Mouse (Mus musculus) kidney, embryonic 15.5 days (tissue): ENCODE measurements at regions not wholly inside any gene's neighbourhood (a gene's known extent, or its start where the extent isn't known, plus 50 kb on each side); places are given as distances from the start of the nearest gene placed in this dataset.

Experiments used
- ATAC-seq: fragments of 200-750 bp; cut with Nextera tagmentation; replicated peaks from 2 replicates; pipeline ENCODE4 v1.8.0; 2017; ENCODE audit warnings: moderate TSS enrichment; ENCODE audit not compliant: low FRiP score
- H3K27ac ChIP-seq: fragments of 300-500 bp; sonication (generic); 2 replicates; pipeline ENCODE4 v1.5.1; 2015; ENCODE audit warnings: mild to moderate bottlenecking, inconsistent platforms
- H3K27me3 ChIP-seq: fragments of 300-500 bp; sonication (generic); 2 replicates; pipeline ENCODE4 v1.6.1; 2015; ENCODE audit warnings: inconsistent platforms
- H3K36me3 ChIP-seq: fragments of 300-500 bp; sonication (generic); 2 replicates; pipeline ENCODE4 v1.6.1; 2015; ENCODE audit warnings: inconsistent platforms
- H3K4me1 ChIP-seq: fragments of 300-500 bp; sonication (generic); 2 replicates; pipeline ENCODE4 v1.6.1; 2015; ENCODE audit warnings: inconsistent platforms
- H3K4me2 ChIP-seq: fragments of 300-500 bp; sonication (generic); 2 replicates; pipeline ENCODE4 v1.6.1; 2015; ENCODE audit warnings: moderate library complexity, mild to moderate bottlenecking, inconsistent platforms
- H3K4me3 ChIP-seq: fragments of 300-500 bp; sonication (generic); replicated peaks from 2 replicates; pipeline ENCODE4 v1.5.1; 2015; ENCODE audit warnings: mild to moderate bottlenecking, inconsistent platforms
- H3K9ac ChIP-seq: fragments of 300-500 bp; sonication (generic); 2 replicates; pipeline ENCODE4 v1.6.1; 2015; ENCODE audit warnings: mild to moderate bottlenecking, inconsistent platforms
- H3K9me3 ChIP-seq: fragments of 300-500 bp; sonication (generic); replicated peaks from 2 replicates; pipeline ENCODE4 v1.6.1; 2016; ENCODE audit warnings: inconsistent platforms
- WGBS: fragments of 180-500 bp; shearing (Covaris S2); methylation state at CpG from one replicate; pipeline ENCODE4 v1.1.7; 2015; ENCODE audit warnings: mixed read lengths; 5-methylcytosine and 5-hydroxymethylcytosine counted together

GRCm38 (mm10) chr6:117255399-117256098 is 87.2 kb downstream of the Cxcl12 start:
- H3K36me3 ChIP-seq = no peaks in the 10 kb centered on the region
- H3K9ac ChIP-seq = no peak overlapping the region
- H3K27me3 ChIP-seq = 0 out of 2 replicates have a peak, but pooled peaks cover 3% of the 10 kb centered on the region
- no peak overlapping the region for H3K4me3 ChIP-seq
- H3K27ac ChIP-seq = no peak overlapping the region
- ATAC-seq = no peak
- H3K9me3 ChIP-seq = no peaks in the 10 kb centered on the region
- H3K4me1 ChIP-seq = peaks cover 17% of the 10 kb centered on the region
- H3K4me2 ChIP-seq = no peak overlapping the region
- WGBS = 52% methylated on average over 3 of the region's 3 CpGs

GRCm38 (mm10) chr6:117256099-117256471 is 87.8 kb downstream of the Cxcl12 start:
- no peak overlapping the region for H3K9ac ChIP-seq
- no peak overlapping the region for H3K4me2 ChIP-seq
- no peak overlapping the region for H3K27ac ChIP-seq
- H3K9me3 ChIP-seq = no peaks in the 10 kb centered on the region
- peaks cover 16% of the 10 kb centered on the region; the same call in 1 of the 2 replicates for H3K4me1 ChIP-seq
- H3K4me3 ChIP-seq = no peak overlapping the region
- 0 out of 2 replicates have a peak, but pooled peaks cover 3% of the 10 kb centered on the region for H3K27me3 ChIP-seq
- no peaks in the 10 kb centered on the region for H3K36me3 ChIP-seq
- no peak for ATAC-seq
- WGBS = 93% methylated on average over 2 of the region's 2 CpGs

DNA sequence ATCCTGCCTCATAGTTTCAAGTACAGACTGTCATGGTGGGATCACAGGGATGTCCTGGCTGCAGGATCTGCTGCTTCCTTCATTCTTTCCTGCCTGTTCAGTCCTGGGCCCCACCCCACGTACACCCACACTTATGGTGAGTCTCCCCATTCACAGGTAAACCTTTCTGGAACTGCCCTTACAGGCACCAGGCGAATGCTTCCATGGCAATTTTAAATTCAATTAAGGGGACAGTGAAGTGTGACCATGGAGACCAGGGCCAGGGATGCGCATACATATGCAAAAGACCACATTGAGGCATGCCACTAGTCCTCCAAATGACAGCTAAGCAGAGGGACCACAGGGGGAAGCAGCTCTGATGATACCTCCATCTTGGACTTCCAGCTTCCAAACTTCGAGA is 89.3 kb downstream of the Cxcl12 start:
- Histone ChIP-seq H3K4me1 (peaks cover 11% of the 10 kb centered on the region; the same call in 1 of the 2 replicates), H3K4me2 (no peak overlapping the region), H3K36me3 (no peaks in the 10 kb centered on the region), H3K27me3 (no peaks in the 10 kb centered on the region), H3K4me3 (no peak overlapping the region), H3K9me3 (no peaks in the 10 kb centered on the region), H3K9ac (no peak overlapping the region), H3K27ac (no peak overlapping the region)
- 80% methylated on average over 4 of the region's 4 CpGs for WGBS
- ATAC-seq = no peak

- H3K4me2 ChIP-seq = no peak overlapping the region
- no peak for ATAC-seq
- H3K36me3 ChIP-seq = no peaks in the 10 kb centered on the region
- no peaks in the 10 kb centered on the region for H3K9me3 ChIP-seq
- no peak overlapping the region for H3K9ac ChIP-seq
- peaks cover 19% of the 10 kb centered on the region for H3K4me1 ChIP-seq
- WGBS = 86% methylated on average over 1 of the region's 1 CpGs
- no peak overlapping the region for H3K27ac ChIP-seq
- H3K4me3 ChIP-seq = no peak overlapping the region
- no peaks in the 10 kb centered on the region for H3K27me3 ChIP-seq
Observed at GRCm38 (mm10) chr6:117267906-117268305, 99.6 kb downstream of the Cxcl12 start.

DNA sequence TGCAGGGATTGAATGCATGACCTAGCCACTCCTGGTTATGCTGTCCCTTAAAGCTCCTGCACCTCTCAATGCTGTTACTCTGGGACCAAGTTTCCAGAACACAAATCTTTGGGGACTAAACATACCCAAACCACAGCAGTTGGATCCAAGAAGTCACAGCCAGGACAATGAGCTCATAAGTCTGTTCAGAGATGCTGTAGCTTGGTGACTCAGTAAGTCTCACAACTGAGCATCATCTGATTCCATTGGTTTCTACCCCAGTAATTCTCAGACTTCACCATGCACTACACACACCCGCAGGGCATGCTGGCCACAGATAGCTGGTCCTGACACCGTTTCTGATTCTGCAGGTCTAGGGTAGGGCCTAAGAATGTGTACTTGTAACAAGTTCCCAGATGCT is 100.0 kb downstream of the Cxcl12 start:
- WGBS = 85% methylated on average over 2 of the region's 2 CpGs

GRCm38 (mm10) chr6:117270261-117270660 is 101.9 kb downstream of the Cxcl12 start:
- Histone ChIP-seq H3K4me2 (no peak overlapping the region), H3K27me3 (peaks cover 4% of the 10 kb centered on the region; the same call in 1 of the 2 replicates), H3K4me1 (peaks cover 23% of the 10 kb centered on the region), H3K36me3 (no peaks in the 10 kb centered on the region), H3K4me3 (no peak overlapping the region), H3K9ac (no peak overlapping the region), H3K27ac (no peak overlapping the region), H3K9me3 (no peaks in the 10 kb centered on the region)
- no peak for ATAC-seq
- 89% methylated on average over 3 of the region's 3 CpGs for WGBS

More for the DNA sequence above, 100.0 kb downstream of the Cxcl12 start:
- Histone ChIP-seq H3K9me3 (no peaks in the 10 kb centered on the region), H3K36me3 (no peaks in the 10 kb centered on the region), H3K4me3 (no peak overlapping the region), H3K4me1 (peaks cover 23% of the 10 kb centered on the region), H3K9ac (no peak overlapping the region), H3K4me2 (no peak overlapping the region), H3K27me3 (no peaks in the 10 kb centered on the region), H3K27ac (no peak overlapping the region)
- ATAC-seq = no peak

DNA sequence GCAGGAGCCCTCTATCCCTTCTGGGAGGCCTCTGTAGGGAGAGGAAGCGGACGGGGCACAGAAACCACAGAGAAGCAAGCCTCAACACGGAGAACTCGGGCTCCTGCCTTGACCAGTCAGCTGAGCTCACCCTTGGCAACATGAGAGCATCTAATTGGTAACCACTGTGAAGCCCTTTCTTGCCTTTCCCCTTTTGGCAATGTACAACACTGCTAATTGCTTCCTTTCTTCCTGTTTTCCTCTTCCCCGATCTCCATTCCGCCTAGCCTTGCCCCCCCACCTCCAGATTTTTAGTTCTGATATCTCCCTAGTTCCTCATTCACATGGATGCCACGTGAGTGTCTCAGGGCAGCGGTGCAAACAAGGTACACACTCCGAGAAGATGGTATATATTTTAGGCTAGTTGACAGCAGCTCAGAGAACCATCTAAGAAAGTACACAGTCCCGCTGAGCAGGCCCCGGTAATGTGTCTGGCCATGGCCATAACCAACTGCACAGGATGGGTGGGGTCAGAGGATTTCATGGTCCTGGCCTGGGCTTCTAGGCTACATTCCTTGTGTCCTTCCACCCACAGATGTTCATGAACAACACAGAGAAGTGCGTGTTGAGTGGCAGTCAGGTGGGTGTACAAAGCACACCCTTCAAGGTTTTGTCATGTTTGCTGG is 103.4 kb downstream of the Cxcl12 start:
- Histone ChIP-seq H3K9me3 (no peaks in the 10 kb centered on the region), H3K4me2 (no peak overlapping the region), H3K27me3 (peaks cover 4% of the 10 kb centered on the region; the same call in 1 of the 2 replicates), H3K9ac (no peak overlapping the region), H3K4me3 (no peak overlapping the region), H3K36me3 (no peaks in the 10 kb centered on the region), H3K4me1 (peaks cover 23% of the 10 kb centered on the region), H3K27ac (peak overlapping the region; percentile 63)
- ATAC-seq = peak; percentile 61; the same call in 1 of the 2 replicates
- WGBS = 57% methylated on average over 12 of the region's 12 CpGs

- WGBS = 33% methylated on average over 9 of the region's 9 CpGs
- Histone ChIP-seq H3K36me3 (no peaks in the 10 kb centered on the region), H3K27me3 (peaks cover 4% of the 10 kb centered on the region; the same call in 1 of the 2 replicates), H3K9me3 (no peaks in the 10 kb centered on the region), H3K9ac (no peak overlapping the region), H3K4me3 (no peak overlapping the region), H3K27ac (peak overlapping the region; percentile 63), H3K4me1 (peaks cover 23% of the 10 kb centered on the region), H3K4me2 (no peak overlapping the region)
- peak; percentile 88 for ATAC-seq
Observed at GRCm38 (mm10) chr6:117272227-117272955, 104.1 kb downstream of the Cxcl12 start.

DNA sequence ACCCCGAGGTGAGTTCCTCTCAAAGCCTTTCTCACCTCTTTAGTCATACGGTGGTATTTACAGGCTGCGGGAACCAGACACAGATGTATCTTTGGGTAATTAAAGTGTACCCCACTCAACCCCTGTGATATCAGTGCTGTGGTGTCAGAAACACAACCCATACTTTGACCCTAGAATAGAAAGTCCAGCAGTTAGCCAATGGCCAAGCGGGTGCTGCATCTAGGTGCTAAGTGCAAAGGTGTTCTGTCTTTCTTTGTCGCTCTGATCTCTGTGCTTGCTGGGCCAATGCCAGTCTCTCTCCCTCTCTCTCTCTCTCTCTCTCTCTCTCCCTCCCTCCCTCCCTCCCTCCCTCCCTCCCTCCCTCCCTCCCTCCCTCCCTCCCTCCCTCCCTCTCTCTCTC is 107.6 kb downstream of the Cxcl12 start:
- no peak for ATAC-seq
- Histone ChIP-seq H3K9ac (no peak overlapping the region), H3K27me3 (peaks cover 4% of the 10 kb centered on the region; the same call in 1 of the 2 replicates), H3K9me3 (no peaks in the 10 kb centered on the region), H3K4me1 (peaks cover 31% of the 10 kb centered on the region), H3K27ac (no peak overlapping the region), H3K4me3 (no peak overlapping the region), H3K4me2 (no peak overlapping the region), H3K36me3 (no peaks in the 10 kb centered on the region)
- 89% methylated on average over 5 of the region's 5 CpGs for WGBS

GRCm38 (mm10) chr6:117276850-117277249 is 108.5 kb downstream of the Cxcl12 start:
- 68% methylated on average over 3 of the region's 3 CpGs for WGBS
- ATAC-seq = no peak
- H3K27ac ChIP-seq = no peak overlapping the region
- no peaks in the 10 kb centered on the region for H3K36me3 ChIP-seq
- H3K9me3 ChIP-seq = no peaks in the 10 kb centered on the region
- H3K4me1 ChIP-seq = peaks cover 22% of the 10 kb centered on the region
- H3K27me3 ChIP-seq = peaks cover 4% of the 10 kb centered on the region; the same call in 1 of the 2 replicates
- H3K9ac ChIP-seq = no peak overlapping the region
- no peak overlapping the region for H3K4me3 ChIP-seq
- H3K4me2 ChIP-seq = no peak overlapping the region

GRCm38 (mm10) chr6:117279297-117279696 is 111.0 kb downstream of the Cxcl12 start:
- Histone ChIP-seq H3K36me3 (no peaks in the 10 kb centered on the region), H3K4me1 (0 out of 2 replicates have a peak, but pooled peaks cover 8% of the 10 kb centered on the region), H3K9me3 (no peaks in the 10 kb centered on the region), H3K4me2 (no peak overlapping the region), H3K27ac (no peak overlapping the region), H3K9ac (no peak overlapping the region), H3K4me3 (no peak overlapping the region), H3K27me3 (peaks cover 1% of the 10 kb centered on the region; the same call in 1 of the 2 replicates)
- no peak for ATAC-seq
